Mouse (Mus musculus) C2C12 (cell line): ENCODE data around the gene Slit3.

Experiments used
- CEBPB ChIP-seq: IDR thresholded peaks from one replicate; pipeline ENCODE4 v1.6.1; 2011; ENCODE audit warnings: low read depth, mild to moderate bottlenecking, control low read depth, moderate library complexity
- CTCF ChIP-seq: IDR thresholded peaks from one replicate; pipeline ENCODE4 v1.5.1; 2011; ENCODE audit not compliant: control insufficient read depth, insufficient read depth, insufficient read length
- FOSL1 ChIP-seq: IDR thresholded peaks from one replicate; pipeline ENCODE4 v1.8.0; 2011; ENCODE audit warnings: mild to moderate bottlenecking, low read length; ENCODE audit not compliant: poor library complexity, insufficient read depth, severe bottlenecking
- MAX ChIP-seq: IDR thresholded peaks from one replicate; pipeline ENCODE4 v1.6.1; 2011; ENCODE audit warnings: mild to moderate bottlenecking, control low read depth
- MYOD1 ChIP-seq: IDR thresholded peaks from one replicate; pipeline ENCODE4 v1.6.1; 2011; ENCODE audit warnings: low read depth; ENCODE audit not compliant: control insufficient read depth, insufficient read length
- MYOG ChIP-seq: IDR thresholded peaks from one replicate; pipeline ENCODE4 v1.6.1; 2011; ENCODE audit not compliant: control insufficient read depth, insufficient read length; ENCODE audit errors: extremely low read depth
- USF1 ChIP-seq: IDR thresholded peaks from one replicate; pipeline ENCODE4 v1.6.1; 2011; ENCODE audit warnings: low read depth, mild to moderate bottlenecking, control low read depth, moderate library complexity

DNA sequence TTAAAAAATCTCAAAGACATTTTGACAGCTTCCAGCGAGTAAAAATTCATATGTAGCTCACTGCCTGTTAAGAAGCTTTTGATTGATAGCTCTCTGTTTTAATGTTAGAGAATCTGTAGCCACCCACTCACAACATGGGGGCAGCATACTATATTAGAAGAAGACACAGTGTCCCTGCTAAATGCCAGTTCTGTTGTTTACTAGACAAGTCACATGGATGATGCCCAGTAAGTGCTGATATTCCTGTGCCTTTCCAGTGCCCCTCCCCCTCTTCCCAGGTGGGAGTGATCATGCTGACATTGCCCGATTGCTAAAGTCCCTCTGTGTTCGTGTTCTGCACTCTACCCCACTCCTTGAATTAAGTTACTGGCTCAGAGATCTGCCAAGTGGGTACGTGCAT is 254.0 kb downstream of the Slit3 start:
- no peak for TF ChIP-seq USF1
- no peak for TF ChIP-seq CEBPB
- TF ChIP-seq CTCF, result no peak
- no peak for TF ChIP-seq MYOD1
- TF ChIP-seq MAX, result no peak
- TF ChIP-seq MYOG, result no peak
- TF ChIP-seq FOSL1, result no peak
